Mouse (Mus musculus): ENCODE results near the gene Cdca4. TPM values are rescaled to one million over a fixed set of nuclear protein-coding genes. Genes with fewer than 3 reads are reported as not detected.

The Cdca4 gene
- polyA plus RNA-seq, 1 experiment from 2014 or later, result 132 TPM

- WGBS, result 5% methylated on average over 56 of the region's 69 CpGs
- no peak within 1 kb of the TSS for H3K27ac ChIP-seq
- H3K9me3 ChIP-seq, result no peaks in the 10 kb centered on the region
- peaks cover 43% of the 10 kb centered on the region for H3K4me1 ChIP-seq
- H3K4me2 ChIP-seq (replicated peaks), result peak within 1 kb of the TSS; percentile 100
- H3K4me3 ChIP-seq, result peak within 1 kb of the TSS; percentile 58
- H3K27me3 ChIP-seq, result peaks cover 44% of the 10 kb centered on the region
- no peaks in the 10 kb centered on the region for H3K36me3 ChIP-seq
- peak; percentile 39; the same call in 1 of the 2 replicates for ATAC-seq (ENCODE audit: low FRiP score, low read depth)
- peak within 1 kb of the TSS; percentile 72 for H3K9ac ChIP-seq
Observed at GRCm38 (mm10) chr12:112801864-112802846, 27.1 kb downstream of the Cdca4 start, which contains the start of gene Ahnak2. Gene Ahnak2 (minus strand): TSS chr12:112802657.

- ATAC-seq (ENCODE audit: low FRiP score, low read depth), result no peak
- no peak overlapping the region for H3K4me3 ChIP-seq
- no peaks in the 10 kb centered on the region for H3K9me3 ChIP-seq
- 6% methylated on average over 4 of the region's 4 CpGs for WGBS
- no peaks in the 10 kb centered on the region for H3K36me3 ChIP-seq
- no peak overlapping the region for H3K27ac ChIP-seq
- no peak overlapping the region for H3K4me2 ChIP-seq (replicated peaks)
- peaks cover 59% of the 10 kb centered on the region for H3K4me1 ChIP-seq
- peaks cover 48% of the 10 kb centered on the region for H3K27me3 ChIP-seq
- no peak overlapping the region for H3K9ac ChIP-seq
Observed at GRCm38 (mm10) chr12:112800476-112800875, 28.7 kb downstream of the Cdca4 start.

GRCm38 (mm10) chr12:112799237-112799970 is 29.8 kb downstream of the Cdca4 start:
- Histone ChIP-seq H3K4me1 (peaks cover 63% of the 10 kb centered on the region), H3K9me3 (no peaks in the 10 kb centered on the region), H3K4me3 (no peak overlapping the region), H3K27me3 (peaks cover 48% of the 10 kb centered on the region), H3K36me3 (no peaks in the 10 kb centered on the region), H3K9ac (no peak overlapping the region), H3K4me2 (replicated peaks) (no peak overlapping the region), H3K27ac (no peak overlapping the region)
- ATAC-seq (ENCODE audit: low FRiP score, low read depth), result no peak
- 83% methylated on average over 10 of the region's 10 CpGs for WGBS

DNA sequence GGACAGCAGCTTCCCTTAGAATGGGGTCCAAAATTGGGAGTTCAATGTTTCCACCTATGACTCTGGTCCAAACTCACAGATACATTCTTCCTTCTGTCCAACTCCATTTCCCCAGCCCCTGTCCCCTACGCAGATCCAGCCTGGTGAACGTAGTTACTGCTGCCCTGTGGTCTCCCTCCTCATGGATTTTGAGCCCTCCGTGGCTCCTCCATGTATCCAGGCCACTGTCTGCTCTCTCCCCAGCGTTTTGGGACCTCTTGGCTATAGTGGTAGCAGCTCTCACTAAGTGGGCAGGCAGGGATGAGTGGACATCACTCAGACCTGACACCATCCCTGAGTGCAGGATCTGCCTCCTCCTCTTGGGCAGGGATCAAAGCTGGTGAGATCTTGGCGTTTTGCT is 30.5 kb downstream of the Cdca4 start:
- Histone ChIP-seq H3K4me3 (no peak overlapping the region), H3K9me3 (no peaks in the 10 kb centered on the region), H3K36me3 (no peaks in the 10 kb centered on the region), H3K27ac (peak overlapping the region; percentile 58; the same call in 1 of the 2 replicates), H3K4me2 (replicated peaks) (no peak overlapping the region), H3K9ac (0 out of 2 replicates have a peak overlapping the region, but pooled peaks have one; percentile 2), H3K4me1 (peaks cover 65% of the 10 kb centered on the region), H3K27me3 (peaks cover 48% of the 10 kb centered on the region)
- 67% methylated on average over 5 of the region's 5 CpGs for WGBS
- no peak for ATAC-seq (ENCODE audit: low FRiP score, low read depth)

DNA sequence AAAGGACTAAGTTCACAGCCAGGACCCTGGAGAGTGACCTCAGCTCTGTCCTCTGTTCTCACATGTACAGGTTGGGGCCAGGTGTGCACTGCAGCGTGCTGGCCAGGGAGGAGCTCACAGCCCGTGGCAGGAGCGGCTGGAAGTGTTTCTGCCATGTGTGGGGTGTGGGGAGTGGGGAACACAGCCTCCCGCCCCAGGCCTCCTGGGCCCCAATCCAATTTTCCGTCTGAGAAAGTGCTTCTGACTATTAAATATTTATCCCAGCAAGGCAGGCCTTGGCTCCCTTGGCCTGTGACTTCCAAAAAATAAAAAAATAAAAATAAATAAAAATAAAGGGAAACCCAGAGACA is 30.9 kb downstream of the Cdca4 start:
- Histone ChIP-seq H3K27me3 (peaks cover 47% of the 10 kb centered on the region), H3K4me2 (replicated peaks) (no peak overlapping the region; the same call in 1 of the 2 replicates), H3K27ac (no peak overlapping the region), H3K9ac (0 out of 2 replicates have a peak overlapping the region, but pooled peaks have one; percentile 2), H3K36me3 (no peaks in the 10 kb centered on the region), H3K9me3 (no peaks in the 10 kb centered on the region), H3K4me1 (peaks cover 69% of the 10 kb centered on the region), H3K4me3 (no peak overlapping the region)
- no peak for ATAC-seq (ENCODE audit: low FRiP score, low read depth)
- 8% methylated on average over 5 of the region's 5 CpGs for WGBS

DNA sequence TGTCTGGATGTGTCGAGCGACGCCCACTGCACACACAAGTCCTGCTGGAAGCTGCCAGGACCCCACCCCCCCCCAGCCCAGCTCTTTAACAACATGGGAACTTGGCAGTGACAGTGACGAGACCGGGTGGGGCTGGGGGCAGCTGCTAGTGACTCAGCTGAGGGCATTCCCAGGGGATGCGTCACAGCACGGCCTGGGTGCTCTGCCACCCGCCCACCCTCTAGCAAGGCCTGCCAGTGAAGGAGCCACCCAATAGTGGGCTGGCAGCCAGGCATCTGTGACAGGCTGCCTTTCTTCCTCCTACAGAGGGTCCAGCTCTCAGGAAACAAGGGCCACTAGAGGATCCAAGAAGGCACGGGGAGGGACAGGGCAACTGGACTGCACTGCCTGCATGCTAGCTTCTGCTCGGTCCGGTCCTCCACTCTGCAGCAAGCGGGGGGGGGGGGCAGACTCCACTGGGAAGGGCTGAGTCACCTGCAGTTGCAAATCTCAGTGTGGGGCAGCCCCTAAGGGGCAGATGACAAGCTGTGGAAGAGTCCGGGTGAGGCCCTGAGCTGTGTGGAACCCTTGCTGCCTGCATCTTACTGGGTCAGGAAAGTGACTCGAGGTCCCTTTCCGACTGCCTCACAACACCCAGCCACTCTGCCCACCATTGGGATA is 31.4 kb downstream of the Cdca4 start:
- Histone ChIP-seq H3K27me3 (peaks cover 44% of the 10 kb centered on the region), H3K27ac (no peak overlapping the region), H3K4me1 (peaks cover 69% of the 10 kb centered on the region), H3K36me3 (no peaks in the 10 kb centered on the region), H3K4me2 (replicated peaks) (no peak overlapping the region; the same call in 1 of the 2 replicates), H3K9me3 (no peaks in the 10 kb centered on the region), H3K4me3 (no peak overlapping the region), H3K9ac (no peak overlapping the region; the same call in 1 of the 2 replicates)
- 62% methylated on average over 15 of the region's 15 CpGs for WGBS
- ATAC-seq (ENCODE audit: low FRiP score, low read depth), result no peak

- Histone ChIP-seq H3K4me1 (peaks cover 61% of the 10 kb centered on the region), H3K4me2 (replicated peaks) (no peak overlapping the region), H3K4me3 (no peak overlapping the region), H3K9ac (no peak overlapping the region), H3K27me3 (peaks cover 37% of the 10 kb centered on the region), H3K9me3 (no peaks in the 10 kb centered on the region), H3K36me3 (no peaks in the 10 kb centered on the region), H3K27ac (no peak overlapping the region)
- WGBS, result 45% methylated on average over 17 of the region's 17 CpGs
- ATAC-seq (ENCODE audit: low FRiP score, low read depth), result no peak
Observed at GRCm38 (mm10) chr12:112796551-112797510, 32.4 kb downstream of the Cdca4 start.

DNA sequence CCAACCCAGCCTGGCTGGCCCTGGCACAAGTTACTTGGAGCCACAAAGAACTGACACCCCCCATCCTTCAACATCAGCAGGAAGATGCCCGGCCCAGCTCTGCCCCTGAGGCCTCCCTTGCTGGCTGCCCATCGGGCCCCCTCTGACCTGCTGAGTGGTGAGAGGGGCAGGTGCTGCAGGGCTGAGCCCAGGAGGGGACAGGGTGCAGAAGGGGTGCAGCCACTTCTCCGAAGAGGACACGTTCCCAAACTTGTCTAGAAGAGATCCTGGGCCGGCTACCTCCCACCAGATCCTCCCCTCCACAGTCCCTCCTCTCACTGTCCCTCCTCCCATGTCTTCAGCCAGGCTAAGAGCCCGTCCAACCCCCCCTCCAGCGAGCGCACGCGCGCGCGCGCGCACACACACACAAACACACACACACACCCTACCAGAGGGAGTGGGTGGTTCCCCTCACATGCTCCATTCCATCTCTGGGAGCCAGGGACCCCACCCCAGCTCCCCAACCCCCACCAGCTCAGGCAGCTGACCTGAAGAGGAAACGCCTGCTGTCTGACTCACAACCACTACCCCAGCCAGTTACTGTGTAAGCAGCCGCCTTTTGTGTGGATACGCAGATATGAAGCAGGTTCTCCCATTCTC is 33.6 kb downstream of the Cdca4 start:
- H3K36me3 ChIP-seq, result no peaks in the 10 kb centered on the region
- H3K4me1 ChIP-seq, result peaks cover 60% of the 10 kb centered on the region
- no peaks in the 10 kb centered on the region for H3K9me3 ChIP-seq
- H3K4me2 ChIP-seq (replicated peaks), result 0 out of 2 replicates have a peak overlapping the region, but pooled peaks have one; percentile 9
- H3K27ac ChIP-seq, result no peak overlapping the region
- 0 out of 2 replicates have a peak overlapping the region, but pooled peaks have one; percentile 2 for H3K9ac ChIP-seq
- ATAC-seq (ENCODE audit: low FRiP score, low read depth), result no peak
- peaks cover 25% of the 10 kb centered on the region for H3K27me3 ChIP-seq
- no peak overlapping the region for H3K4me3 ChIP-seq
- WGBS, result 67% methylated on average over 18 of the region's 18 CpGs

GRCm38 (mm10) chr12:112794998-112795397 is 34.2 kb downstream of the Cdca4 start:
- Histone ChIP-seq H3K9ac (0 out of 2 replicates have a peak overlapping the region, but pooled peaks have one; percentile 2), H3K9me3 (no peaks in the 10 kb centered on the region), H3K27me3 (peaks cover 23% of the 10 kb centered on the region), H3K4me1 (peaks cover 56% of the 10 kb centered on the region), H3K27ac (no peak overlapping the region), H3K4me3 (no peak overlapping the region), H3K36me3 (no peaks in the 10 kb centered on the region), H3K4me2 (replicated peaks) (no peak overlapping the region)
- 89% methylated on average over 5 of the region's 5 CpGs for WGBS
- ATAC-seq (ENCODE audit: low FRiP score, low read depth), result no peak

DNA sequence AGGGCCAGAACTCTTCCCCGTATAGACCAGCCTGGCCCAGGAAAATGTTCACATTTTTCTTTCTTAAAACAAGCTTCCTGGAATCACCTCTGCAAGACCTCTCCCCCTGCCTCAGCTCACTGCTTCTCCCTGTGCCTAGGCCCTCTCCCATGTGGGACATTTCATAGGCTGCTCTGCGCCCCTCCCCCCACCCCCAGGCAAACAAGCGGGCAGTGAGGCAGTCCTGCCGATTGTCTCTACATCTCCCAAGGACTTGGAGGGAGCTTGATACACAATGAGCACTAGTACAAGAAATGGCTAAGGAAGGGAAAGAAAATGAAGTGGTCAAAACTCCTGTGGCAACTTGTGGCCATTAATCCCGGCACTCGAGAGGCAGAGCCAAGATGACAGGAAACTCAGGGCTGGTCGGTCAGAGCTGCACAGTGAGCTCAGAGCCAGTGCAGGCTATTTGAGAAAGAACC is 34.8 kb downstream of the Cdca4 start:
- Histone ChIP-seq H3K4me3 (no peak overlapping the region), H3K27me3 (peaks cover 18% of the 10 kb centered on the region), H3K36me3 (no peaks in the 10 kb centered on the region), H3K27ac (no peak overlapping the region), H3K4me1 (peaks cover 56% of the 10 kb centered on the region), H3K9ac (no peak overlapping the region), H3K4me2 (replicated peaks) (no peak overlapping the region), H3K9me3 (no peaks in the 10 kb centered on the region)
- ATAC-seq (ENCODE audit: low FRiP score, low read depth), result no peak
- 29% methylated on average over 7 of the region's 7 CpGs for WGBS

Data from limb, embryonic 13.5 days (tissue).